Mouse (Mus musculus): ENCODE data around the gene Zfand2a. TPM values are rescaled to one million over a fixed set of nuclear protein-coding genes. Genes with fewer than 3 reads are reported as not detected.

The Zfand2a gene
- polyA plus RNA-seq, 1 experiment, result 22.6 TPM

DNA sequence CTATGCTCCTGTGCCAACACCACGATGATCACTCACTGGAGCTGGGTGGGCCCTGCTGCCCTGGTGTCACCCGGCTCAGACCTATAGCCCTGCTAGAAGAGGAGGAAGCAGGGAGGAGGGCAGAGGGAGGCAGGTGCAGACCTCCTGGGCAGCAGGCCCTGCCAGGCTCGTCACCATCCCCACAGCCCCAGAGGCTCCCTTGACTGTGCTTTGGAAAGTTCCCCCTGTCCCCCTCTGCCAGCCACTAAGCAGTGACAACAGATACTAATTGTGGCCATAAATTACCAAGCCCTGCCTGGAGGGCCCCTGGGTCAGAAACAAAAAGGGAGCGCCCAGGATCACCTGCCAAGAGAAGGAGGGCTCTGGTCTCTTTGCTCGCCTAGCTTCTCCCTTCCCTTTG, 9.3 kb upstream of the Zfand2a start:
- TF ChIP-seq CTCF (IDR thresholded peaks at IDR 0.05; ENCODE audit: extremely low read depth, insufficient read length, insufficient replicate concordance, low read depth, low read length) (no peak), POLR2A (IDR thresholded peaks at IDR 0.05; ENCODE audit: low read depth, low read length) (no peak)
- Histone ChIP-seq H3K27ac (ENCODE audit: insufficient read depth, low read depth, low read length) (no peak overlapping the region), H3K4me1 (ENCODE audit: control insufficient read depth, insufficient read depth, insufficient read length, low read length) (0 out of 2 replicates have a peak, but pooled peaks cover 3% of the 10 kb centered on the region), H3K27me3 (ENCODE audit: control insufficient read depth, insufficient read depth, low read length) (no peaks in the 10 kb centered on the region), H3K4me3 (ENCODE audit: low read depth, low read length) (no peak overlapping the region), H3K36me3 (ENCODE audit: control insufficient read depth, insufficient read depth, low read length) (no peaks in the 10 kb centered on the region)
- WGBS, result 14% methylated on average over 5 of the region's 5 CpGs

DNA sequence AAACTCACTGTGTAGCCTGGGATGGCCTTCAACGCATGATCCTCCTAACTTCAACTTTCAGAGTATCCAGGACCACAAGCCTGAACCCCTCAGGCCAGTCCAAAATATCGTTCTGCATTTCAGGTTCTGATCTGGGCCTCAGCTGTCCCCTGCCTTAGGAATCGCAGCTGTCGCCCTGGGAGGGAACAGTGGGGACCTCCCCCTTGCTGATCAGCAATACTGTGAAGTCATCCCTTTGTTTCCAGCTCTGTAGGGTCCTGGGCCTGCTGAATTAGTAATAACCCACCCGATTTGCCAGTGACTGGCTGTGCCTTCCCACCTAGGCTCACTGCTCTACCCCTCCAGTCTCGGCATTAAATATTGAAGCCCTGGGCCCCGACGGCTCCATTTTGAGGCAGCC, 7.0 kb upstream of the Zfand2a start:
- Histone ChIP-seq H3K27ac (ENCODE audit: insufficient read depth, low read depth, low read length) (no peak overlapping the region), H3K36me3 (ENCODE audit: control insufficient read depth, insufficient read depth, low read length) (no peaks in the 10 kb centered on the region), H3K4me3 (ENCODE audit: low read depth, low read length) (no peak overlapping the region), H3K4me1 (ENCODE audit: control insufficient read depth, insufficient read depth, insufficient read length, low read length) (0 out of 2 replicates have a peak, but pooled peaks cover 3% of the 10 kb centered on the region), H3K27me3 (ENCODE audit: control insufficient read depth, insufficient read depth, low read length) (no peaks in the 10 kb centered on the region)
- 76% methylated on average over 8 of the region's 8 CpGs for WGBS
- no peak for TF ChIP-seq POLR2A (IDR thresholded peaks at IDR 0.05; ENCODE audit: low read depth, low read length)
- no peak for TF ChIP-seq CTCF (IDR thresholded peaks at IDR 0.05; ENCODE audit: extremely low read depth, insufficient read length, insufficient replicate concordance, low read depth, low read length)

DNA sequence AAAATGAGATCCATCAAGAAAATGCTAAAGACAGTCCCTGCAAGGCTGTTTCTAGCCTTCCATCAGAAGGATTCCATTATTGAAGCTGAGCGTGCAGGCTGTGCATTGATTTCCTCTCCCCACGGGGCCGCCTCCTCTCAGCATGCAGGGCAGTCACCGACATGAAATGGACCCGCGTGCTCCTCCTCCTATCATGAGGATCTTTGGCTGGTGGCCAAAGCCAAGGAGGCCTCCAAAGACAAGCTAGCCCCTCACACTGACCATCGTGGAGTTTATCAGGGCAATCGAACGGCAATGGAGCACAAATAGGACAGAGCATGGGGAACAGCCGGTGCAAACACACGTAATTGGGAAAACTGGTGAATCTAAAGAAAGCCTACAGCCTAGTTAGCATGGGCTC, 5.8 kb upstream of the Zfand2a start:
- TF ChIP-seq CTCF (IDR thresholded peaks at IDR 0.05; ENCODE audit: extremely low read depth, insufficient read length, insufficient replicate concordance, low read depth, low read length), result no peak
- TF ChIP-seq POLR2A (IDR thresholded peaks at IDR 0.05; ENCODE audit: low read depth, low read length), result no peak
- WGBS, result 69% methylated on average over 11 of the region's 11 CpGs
- no peaks in the 10 kb centered on the region for H3K27me3 ChIP-seq (ENCODE audit: control insufficient read depth, insufficient read depth, low read length)
- H3K4me1 ChIP-seq (ENCODE audit: control insufficient read depth, insufficient read depth, insufficient read length, low read length), result 0 out of 2 replicates have a peak, but pooled peaks cover 2% of the 10 kb centered on the region
- H3K27ac ChIP-seq (ENCODE audit: insufficient read depth, low read depth, low read length), result no peak overlapping the region
- no peak overlapping the region for H3K4me3 ChIP-seq (ENCODE audit: low read depth, low read length)
- no peaks in the 10 kb centered on the region for H3K36me3 ChIP-seq (ENCODE audit: control insufficient read depth, insufficient read depth, low read length)

DNA sequence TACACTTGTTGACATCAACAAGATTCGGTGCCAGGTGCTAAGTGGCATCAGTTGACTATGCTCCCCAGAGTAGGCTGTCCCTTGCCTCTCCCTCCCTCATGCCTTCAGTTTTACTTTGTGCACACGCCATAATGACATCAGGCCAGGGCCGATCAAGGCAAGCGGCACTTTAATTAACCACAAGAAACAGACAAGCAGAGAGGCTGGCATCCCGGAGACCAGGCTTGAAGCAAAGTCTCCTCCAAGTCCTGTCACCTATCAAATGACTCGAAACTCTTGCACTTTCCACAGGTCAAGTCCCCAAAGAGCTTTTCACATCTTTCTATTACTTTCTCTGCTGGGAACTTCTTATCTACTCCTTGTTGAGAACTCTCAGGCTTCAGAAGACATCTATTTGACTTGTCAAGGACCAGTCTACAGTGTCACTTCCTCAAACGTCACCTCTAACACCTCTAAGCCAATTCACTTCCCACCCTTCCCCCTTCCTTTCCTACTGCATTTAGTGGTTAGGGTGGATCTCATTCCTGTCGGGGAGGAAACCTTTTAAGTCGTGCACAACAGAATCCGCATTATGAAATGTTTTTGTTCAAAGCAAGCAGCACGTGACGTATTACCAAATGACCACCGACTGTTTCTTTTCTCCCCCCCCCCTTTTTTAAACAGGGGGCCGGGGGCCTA, 1.0 kb downstream of the Zfand2a start:
- WGBS, result 45% methylated on average over 14 of the region's 14 CpGs

DNA sequence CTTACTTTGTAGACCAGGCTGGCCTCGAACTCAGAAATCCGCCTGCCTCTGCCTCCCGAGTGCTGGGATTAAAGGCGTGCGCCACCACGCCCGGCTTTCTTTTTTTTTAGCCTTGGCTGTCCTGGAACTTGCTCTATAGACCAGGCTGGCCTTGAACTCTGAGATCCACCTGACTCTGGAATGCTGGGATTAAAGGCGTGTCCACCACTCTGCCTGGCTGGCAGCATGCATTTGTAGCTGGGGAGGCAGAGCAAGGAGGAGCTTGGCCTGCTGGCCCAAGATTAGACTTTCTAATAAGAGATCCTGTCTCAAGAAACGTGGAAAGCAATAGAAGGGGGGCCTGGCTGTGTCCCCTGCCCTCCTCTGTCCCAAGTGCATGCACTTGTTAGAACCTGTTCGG, 3.9 kb downstream of the Zfand2a start:
- no peak overlapping the region for H3K27ac ChIP-seq (ENCODE audit: insufficient read depth, low read depth, low read length)
- WGBS, result 81% methylated on average over 10 of the region's 10 CpGs
- no peaks in the 10 kb centered on the region for H3K27me3 ChIP-seq (ENCODE audit: control insufficient read depth, insufficient read depth, low read length)
- TF ChIP-seq POLR2A (IDR thresholded peaks at IDR 0.05; ENCODE audit: low read depth, low read length) (no peak), CTCF (IDR thresholded peaks at IDR 0.05; ENCODE audit: extremely low read depth, insufficient read length, insufficient replicate concordance, low read depth, low read length) (no peak)
- peaks cover 4% of the 10 kb centered on the region; the same call in 1 of the 2 replicates for H3K4me1 ChIP-seq (ENCODE audit: control insufficient read depth, insufficient read depth, insufficient read length, low read length)
- H3K36me3 ChIP-seq (ENCODE audit: control insufficient read depth, insufficient read depth, low read length), result peaks cover 44% of the 10 kb centered on the region
- H3K4me3 ChIP-seq (ENCODE audit: low read depth, low read length), result no peak overlapping the region

More for the DNA sequence above, 1.0 kb downstream of the Zfand2a start:
- TF ChIP-seq POLR2A (IDR thresholded peaks at IDR 0.05; ENCODE audit: low read depth, low read length) (no peak), CTCF (IDR thresholded peaks at IDR 0.05; ENCODE audit: extremely low read depth, insufficient read length, insufficient replicate concordance, low read depth, low read length) (no peak)
- Histone ChIP-seq H3K4me1 (ENCODE audit: control insufficient read depth, insufficient read depth, insufficient read length, low read length) (peaks cover 4% of the 10 kb centered on the region; the same call in 1 of the 2 replicates), H3K27ac (ENCODE audit: insufficient read depth, low read depth, low read length) (no peak overlapping the region), H3K27me3 (ENCODE audit: control insufficient read depth, insufficient read depth, low read length) (no peaks in the 10 kb centered on the region), H3K36me3 (ENCODE audit: control insufficient read depth, insufficient read depth, low read length) (peaks cover 23% of the 10 kb centered on the region), H3K4me3 (ENCODE audit: low read depth, low read length) (peak overlapping the region; percentile 88)

DNA sequence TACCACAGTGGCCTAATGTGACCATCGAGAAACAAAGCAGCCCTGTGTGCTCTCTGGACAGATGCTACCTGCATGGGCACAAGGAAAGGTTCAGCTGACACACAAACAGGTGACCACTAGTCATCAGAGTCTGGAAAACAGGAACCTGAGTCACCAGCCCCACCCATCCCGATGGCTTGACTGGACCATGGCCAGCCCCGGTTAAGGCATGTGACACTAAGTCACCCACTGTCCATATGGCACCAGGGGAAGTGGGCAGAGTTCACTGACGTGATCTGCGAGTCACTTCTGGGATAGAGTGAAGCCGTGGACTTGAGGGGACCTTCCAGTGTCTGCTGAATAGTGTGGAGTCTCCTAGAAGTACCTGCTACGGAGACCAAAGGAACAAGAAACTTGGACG, 5.3 kb downstream of the Zfand2a start:
- Histone ChIP-seq H3K4me1 (ENCODE audit: control insufficient read depth, insufficient read depth, insufficient read length, low read length) (peaks cover 2% of the 10 kb centered on the region; the same call in 1 of the 2 replicates), H3K27me3 (ENCODE audit: control insufficient read depth, insufficient read depth, low read length) (no peaks in the 10 kb centered on the region), H3K4me3 (ENCODE audit: low read depth, low read length) (no peak overlapping the region), H3K36me3 (ENCODE audit: control insufficient read depth, insufficient read depth, low read length) (peaks cover 57% of the 10 kb centered on the region), H3K27ac (ENCODE audit: insufficient read depth, low read depth, low read length) (peak overlapping the region; percentile 15; the same call in 1 of the 2 replicates)
- TF ChIP-seq CTCF (IDR thresholded peaks at IDR 0.05; ENCODE audit: extremely low read depth, insufficient read length, insufficient replicate concordance, low read depth, low read length), result no peak
- no peak for TF ChIP-seq POLR2A (IDR thresholded peaks at IDR 0.05; ENCODE audit: low read depth, low read length)
- WGBS, result 76% methylated on average over 8 of the region's 8 CpGs

DNA sequence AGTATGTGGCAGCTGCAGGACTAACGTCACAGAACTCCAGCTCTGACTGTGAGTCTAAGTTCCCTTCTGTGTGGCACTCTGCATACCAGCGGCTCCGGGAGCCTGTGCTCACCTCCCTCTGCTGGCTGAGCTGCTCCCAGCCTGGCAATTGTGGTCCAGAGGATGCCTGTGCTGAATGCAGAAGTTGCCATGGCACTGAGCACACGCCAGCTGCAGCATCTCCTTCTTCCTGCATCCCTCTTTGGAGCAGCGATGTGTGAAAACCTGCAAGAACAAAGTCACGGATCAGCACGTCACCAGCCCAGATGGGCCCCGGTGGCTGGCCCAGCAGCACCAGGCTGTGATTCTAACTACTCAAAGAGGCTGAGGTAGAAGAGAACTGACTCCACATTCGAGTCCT, 9.6 kb downstream of the Zfand2a start:
- 88% methylated on average over 9 of the region's 9 CpGs for WGBS
- no peak for TF ChIP-seq POLR2A (IDR thresholded peaks at IDR 0.05; ENCODE audit: low read depth, low read length)
- TF ChIP-seq CTCF (IDR thresholded peaks at IDR 0.05; ENCODE audit: extremely low read depth, insufficient read length, insufficient replicate concordance, low read depth, low read length), result no peak
- H3K27me3 ChIP-seq (ENCODE audit: control insufficient read depth, insufficient read depth, low read length), result no peaks in the 10 kb centered on the region
- no peak overlapping the region for H3K27ac ChIP-seq (ENCODE audit: insufficient read depth, low read depth, low read length)
- H3K36me3 ChIP-seq (ENCODE audit: control insufficient read depth, insufficient read depth, low read length), result peaks cover 66% of the 10 kb centered on the region
- H3K4me1 ChIP-seq (ENCODE audit: control insufficient read depth, insufficient read depth, insufficient read length, low read length), result no peaks in the 10 kb centered on the region
- H3K4me3 ChIP-seq (ENCODE audit: low read depth, low read length), result no peak overlapping the region

Data from small intestine, adult 2 months (tissue).